Mouse (Mus musculus): Measurements from ENCODE around the gene 6430550D23Rik. TPM values are rescaled to one million over a fixed set of nuclear protein-coding genes. Genes with fewer than 3 reads are reported as not detected.

Gene 6430550D23Rik
- total RNA-seq (2018; cell fraction: chromatin; rRNA removed), result 10 to 100 TPM in 1 of 26 experiments, 1 to 10 TPM in 24, under 1 TPM in 1; 0.46 to 13.2 (median 4.5) TPM
- total RNA-seq (2018; cell fraction: cytosol; rRNA removed), result 1 to 10 TPM in 2 of 26 experiments, under 1 TPM in 24; 0.09 to 1.7 (median 0.47) TPM
- total RNA-seq (2018; cell fraction: nucleus; rRNA removed), result 10 to 100 TPM in 1 of 26 experiments, 1 to 10 TPM in 24, under 1 TPM in 1; 0.82 to 10.3 (median 3.5) TPM
- 0.32 to 1.0 TPM (median 0.37 TPM) in 3 replicates for polyA plus RNA-seq (2018)

GRCm38 (mm10) chr2:156007888-156008532, at the start of gene 6430550D23Rik, which contains the start of gene Ergic3:
Gene 6430550D23Rik, minus strand, starts transcription at chr2:156007977.
Gene Ergic3, plus strand, starts transcription at chr2:156008045.
- H3K4me3 ChIP-seq (ENCODE audit: inconsistent target), result peak within 1 kb of the TSS; percentile 73
- under 1% methylated on average over 41 of the region's 45 CpGs for WGBS (ENCODE audit: missing documents)
- H3K36me3 ChIP-seq (ENCODE audit: inconsistent target), result peaks cover 30% of the 10 kb centered on the region; the same call in 1 of the 2 replicates
- no peaks in the 10 kb centered on the region for H3K79me2 ChIP-seq (ENCODE audit: inconsistent target)
- peak within 1 kb of the TSS; percentile 36 for H3K27ac ChIP-seq

- whole genome bisulfite sequencing (ENCODE audit: missing documents), result over 99% methylated on average over 9 of the region's 9 CpGs
Measured at GRCm38 (mm10) chr2:156052816-156053215, 45.0 kb upstream of the 6430550D23Rik start, which contains the start of gene Fer1l4. Gene Fer1l4, minus strand, starts transcription at chr2:156052947.

GRCm38 (mm10) chr2:156047929-156048328, 40.2 kb upstream of the 6430550D23Rik start:
- Histone ChIP-seq H3K36me3 (ENCODE audit: inconsistent target) (no peaks in the 10 kb centered on the region), H3K4me3 (ENCODE audit: inconsistent target) (no peak overlapping the region), H3K79me2 (ENCODE audit: inconsistent target) (no peaks in the 10 kb centered on the region), H3K27ac (no peak overlapping the region)
- WGBS (ENCODE audit: missing documents), result 22% methylated on average over 18 of the region's 19 CpGs

More at GRCm38 (mm10) chr2:156052816-156053215, 45.0 kb upstream of the 6430550D23Rik start, which contains the start of gene Fer1l4:
- H3K79me2 ChIP-seq (ENCODE audit: inconsistent target), result no peaks in the 10 kb centered on the region
- no peaks in the 10 kb centered on the region for H3K36me3 ChIP-seq (ENCODE audit: inconsistent target)
- H3K4me3 ChIP-seq (ENCODE audit: inconsistent target), result no peak within 1 kb of the TSS
- no peak within 1 kb of the TSS for H3K27ac ChIP-seq

- no peak overlapping the region for H3K4me3 ChIP-seq (ENCODE audit: inconsistent target)
- 52% methylated on average over 8 of the region's 8 CpGs for WGBS (ENCODE audit: missing documents)
- H3K36me3 ChIP-seq (ENCODE audit: inconsistent target), result no peaks in the 10 kb centered on the region
- no peak overlapping the region for H3K27ac ChIP-seq
- H3K79me2 ChIP-seq (ENCODE audit: inconsistent target), result no peaks in the 10 kb centered on the region
Measured at GRCm38 (mm10) chr2:156042903-156043302, 35.1 kb upstream of the 6430550D23Rik start.

- no peak overlapping the region for H3K27ac ChIP-seq
- no peaks in the 10 kb centered on the region for H3K79me2 ChIP-seq (ENCODE audit: inconsistent target)
- H3K4me3 ChIP-seq (ENCODE audit: inconsistent target), result no peak overlapping the region
- no peaks in the 10 kb centered on the region for H3K36me3 ChIP-seq (ENCODE audit: inconsistent target)
- WGBS (ENCODE audit: missing documents), result 88% methylated on average over 3 of the region's 3 CpGs
Measured at GRCm38 (mm10) chr2:156039390-156039789, 31.6 kb upstream of the 6430550D23Rik start.

GRCm38 (mm10) chr2:156025482-156025881, 17.7 kb upstream of the 6430550D23Rik start:
- no peaks in the 10 kb centered on the region for H3K36me3 ChIP-seq (ENCODE audit: inconsistent target)
- H3K4me3 ChIP-seq (ENCODE audit: inconsistent target), result no peak overlapping the region
- no peak overlapping the region for H3K27ac ChIP-seq
- H3K79me2 ChIP-seq (ENCODE audit: inconsistent target), result no peaks in the 10 kb centered on the region

GRCm38 (mm10) chr2:156021765-156022164, 14.0 kb upstream of the 6430550D23Rik start:
- Histone ChIP-seq H3K27ac (no peak overlapping the region), H3K79me2 (ENCODE audit: inconsistent target) (no peaks in the 10 kb centered on the region), H3K36me3 (ENCODE audit: inconsistent target) (peaks cover 15% of the 10 kb centered on the region), H3K4me3 (ENCODE audit: inconsistent target) (no peak overlapping the region)
- 88% methylated on average over 2 of the region's 2 CpGs for WGBS (ENCODE audit: missing documents)

- peaks cover 20% of the 10 kb centered on the region for H3K36me3 ChIP-seq (ENCODE audit: inconsistent target)
- H3K27ac ChIP-seq, result no peak overlapping the region
- 89% methylated on average over 8 of the region's 8 CpGs for WGBS (ENCODE audit: missing documents)
- no peak overlapping the region for H3K4me3 ChIP-seq (ENCODE audit: inconsistent target)
- no peaks in the 10 kb centered on the region for H3K79me2 ChIP-seq (ENCODE audit: inconsistent target)
Measured at GRCm38 (mm10) chr2:156021219-156021618, 13.4 kb upstream of the 6430550D23Rik start.

GRCm38 (mm10) chr2:156018106-156018505, 10.3 kb upstream of the 6430550D23Rik start:
- 88% methylated on average over 3 of the region's 3 CpGs for WGBS (ENCODE audit: missing documents)
- H3K4me3 ChIP-seq (ENCODE audit: inconsistent target), result no peak overlapping the region
- no peaks in the 10 kb centered on the region for H3K79me2 ChIP-seq (ENCODE audit: inconsistent target)
- H3K36me3 ChIP-seq (ENCODE audit: inconsistent target), result peaks cover 51% of the 10 kb centered on the region
- no peak overlapping the region for H3K27ac ChIP-seq

GRCm38 (mm10) chr2:156005393-156005792, 2.4 kb downstream of the 6430550D23Rik start:
- no peaks in the 10 kb centered on the region for H3K79me2 ChIP-seq (ENCODE audit: inconsistent target)
- WGBS (ENCODE audit: missing documents), result 94% methylated on average over 4 of the region's 4 CpGs

GRCm38 (mm10) chr2:155991863-155992321, 15.9 kb downstream of the 6430550D23Rik start:
- WGBS (ENCODE audit: missing documents), result 98% methylated on average over 14 of the region's 14 CpGs
- Histone ChIP-seq H3K36me3 (ENCODE audit: inconsistent target) (peaks cover 95% of the 10 kb centered on the region), H3K4me3 (ENCODE audit: inconsistent target) (no peak overlapping the region), H3K27ac (no peak overlapping the region), H3K79me2 (ENCODE audit: inconsistent target) (no peaks in the 10 kb centered on the region)

More at GRCm38 (mm10) chr2:156005393-156005792, 2.4 kb downstream of the 6430550D23Rik start:
- Histone ChIP-seq H3K36me3 (ENCODE audit: inconsistent target) (peaks cover 4% of the 10 kb centered on the region; the same call in 1 of the 2 replicates), H3K4me3 (ENCODE audit: inconsistent target) (no peak overlapping the region), H3K27ac (no peak overlapping the region)

- no peak overlapping the region for H3K27ac ChIP-seq
- H3K4me3 ChIP-seq (ENCODE audit: inconsistent target), result no peak overlapping the region
- H3K36me3 ChIP-seq (ENCODE audit: inconsistent target), result peaks cover 95% of the 10 kb centered on the region
- WGBS (ENCODE audit: missing documents), result 96% methylated on average over 10 of the region's 10 CpGs
- H3K79me2 ChIP-seq (ENCODE audit: inconsistent target), result no peaks in the 10 kb centered on the region
Measured at GRCm38 (mm10) chr2:155991151-155991550, 16.6 kb downstream of the 6430550D23Rik start.

- 91% methylated on average over 4 of the region's 4 CpGs for whole genome bisulfite sequencing (ENCODE audit: missing documents)
- Histone ChIP-seq H3K36me3 (ENCODE audit: inconsistent target) (peaks cover 96% of the 10 kb centered on the region), H3K79me2 (ENCODE audit: inconsistent target) (no peaks in the 10 kb centered on the region), H3K4me3 (ENCODE audit: inconsistent target) (no peak overlapping the region), H3K27ac (no peak overlapping the region)
Measured at GRCm38 (mm10) chr2:155989085-155989484, 18.7 kb downstream of the 6430550D23Rik start.

- H3K27ac ChIP-seq, result no peak overlapping the region
Measured at GRCm38 (mm10) chr2:155987131-155987530, 20.6 kb downstream of the 6430550D23Rik start.

GRCm38 (mm10) chr2:155985776-155986175, 22.0 kb downstream of the 6430550D23Rik start:
- Histone ChIP-seq H3K79me2 (ENCODE audit: inconsistent target) (peaks cover 16% of the 10 kb centered on the region), H3K36me3 (ENCODE audit: inconsistent target) (peaks cover 88% of the 10 kb centered on the region), H3K27ac (no peak overlapping the region), H3K4me3 (ENCODE audit: inconsistent target) (no peak overlapping the region)
- WGBS (ENCODE audit: missing documents), result 91% methylated on average over 7 of the region's 7 CpGs

More at GRCm38 (mm10) chr2:155987131-155987530, 20.6 kb downstream of the 6430550D23Rik start:
- WGBS (ENCODE audit: missing documents), result 94% methylated on average over 6 of the region's 6 CpGs
- H3K4me3 ChIP-seq (ENCODE audit: inconsistent target), result no peak overlapping the region
- H3K36me3 ChIP-seq (ENCODE audit: inconsistent target), result peaks cover 94% of the 10 kb centered on the region
- peaks cover 2% of the 10 kb centered on the region for H3K79me2 ChIP-seq (ENCODE audit: inconsistent target)
